Mouse (Mus musculus) WW6 (cell line): ENCODE data around the gene Sox6.

ENCODE experiments used
- DNase-seq: peaks from one replicate; pipeline ENCODE4 v3.0.0-alpha.2; 2013; ENCODE audit warnings: low read depth, low spot score

Gene Sox6

DNA sequence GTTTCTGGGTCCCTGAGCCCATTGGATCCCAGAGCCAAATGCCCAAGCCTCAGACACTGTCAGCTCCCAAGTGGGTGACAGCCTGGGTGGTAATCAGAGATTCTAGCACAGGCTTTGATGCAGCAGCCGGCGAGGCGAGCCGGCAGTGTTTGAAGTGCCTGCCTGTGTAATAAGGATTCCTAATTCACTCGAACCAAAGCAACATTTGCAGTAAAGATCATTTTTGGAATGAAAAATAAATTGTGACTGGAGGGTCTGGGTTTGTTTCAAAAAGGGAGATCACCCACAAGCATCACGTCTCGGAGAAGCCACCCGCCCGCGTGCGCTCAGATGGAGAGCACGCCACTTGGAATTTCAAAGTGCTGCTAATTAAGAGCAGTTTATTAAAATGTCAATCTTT, 617.6 kb downstream of the Sox6 start:
- no peak for DNase-seq
